Mouse (Mus musculus): ENCODE measurements around the gene Shc4. TPM values are rescaled to one million over a fixed set of nuclear protein-coding genes. Genes with fewer than 3 reads are reported as not detected.

The Shc4 gene
- polyA plus RNA-seq, 1 experiment from 2014 or later: 0.26 TPM

GRCm38 (mm10) chr2:125696219-125696618, 27.7 kb downstream of the Shc4 start:
- 48% methylated on average over 2 of the region's 2 CpGs for WGBS (ENCODE audit: insufficient replicate concordance)
- no peaks in the 10 kb centered on the region for H3K36me3 ChIP-seq (replicated peaks; ENCODE audit: insufficient read depth, low read length)
- TF ChIP-seq CTCF (IDR thresholded peaks at IDR 0.05; ENCODE audit: low read depth): no peak
- no peak for TF ChIP-seq EP300 (IDR thresholded peaks at IDR 0.05; ENCODE audit: low read depth)
- ATAC-seq (no peak), DNase-seq (peak; percentile 27)
- H3K4me1 ChIP-seq (ENCODE audit: insufficient read depth): no peaks in the 10 kb centered on the region
- H3K4me3 ChIP-seq (ENCODE audit: low read depth, low read length): no peak overlapping the region
- no peaks in the 10 kb centered on the region for H3K27me3 ChIP-seq (ENCODE audit: insufficient read depth, low read length)
- no peak overlapping the region for H3K9ac ChIP-seq (replicated peaks)
- no peak overlapping the region for H3K4me2 ChIP-seq (ENCODE audit: low read depth, low read length)
- H3K9me3 ChIP-seq (ENCODE audit: low read length): no peaks in the 10 kb centered on the region
- no peak overlapping the region for H3K27ac ChIP-seq (ENCODE audit: low read depth)

DNA sequence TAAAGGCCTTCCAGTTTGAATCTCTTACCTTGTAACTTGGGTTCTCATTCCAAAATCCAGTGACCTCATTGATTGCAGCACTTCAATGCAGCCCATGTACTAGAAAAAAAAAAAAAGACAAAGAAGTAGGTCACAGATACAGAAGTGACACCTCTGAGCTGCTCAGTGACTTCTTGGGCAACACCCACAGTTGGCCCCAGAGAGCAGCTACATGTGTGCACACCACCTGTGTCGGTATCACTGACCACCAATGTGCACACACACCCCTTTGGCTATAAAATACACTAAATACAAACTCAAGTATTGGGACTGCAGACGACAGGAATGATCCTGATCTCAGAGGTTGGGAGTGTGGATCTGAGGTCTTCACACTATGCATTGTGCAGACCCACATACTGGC, 29.1 kb downstream of the Shc4 start:
- no peak overlapping the region for H3K9ac ChIP-seq (replicated peaks)
- no peak overlapping the region for H3K4me3 ChIP-seq (ENCODE audit: low read depth, low read length)
- no peaks in the 10 kb centered on the region for H3K27me3 ChIP-seq (ENCODE audit: insufficient read depth, low read length)
- no peaks in the 10 kb centered on the region for H3K36me3 ChIP-seq (replicated peaks; ENCODE audit: insufficient read depth, low read length)
- no peaks in the 10 kb centered on the region for H3K9me3 ChIP-seq (ENCODE audit: low read length)
- H3K4me2 ChIP-seq (ENCODE audit: low read depth, low read length): no peak overlapping the region
- TF ChIP-seq CTCF (IDR thresholded peaks at IDR 0.05; ENCODE audit: low read depth) (no peak), EP300 (IDR thresholded peaks at IDR 0.05; ENCODE audit: low read depth) (no peak)
- WGBS (ENCODE audit: insufficient replicate concordance): 66% methylated on average over 2 of the region's 2 CpGs
- no peak for ATAC-seq
- no peak overlapping the region for H3K27ac ChIP-seq (ENCODE audit: low read depth)
- DNase-seq: no peak
- no peaks in the 10 kb centered on the region for H3K4me1 ChIP-seq (ENCODE audit: insufficient read depth)

GRCm38 (mm10) chr2:125692010-125692409, 31.9 kb downstream of the Shc4 start:
- Histone ChIP-seq H3K4me1 (ENCODE audit: insufficient read depth) (no peaks in the 10 kb centered on the region), H3K36me3 (replicated peaks; ENCODE audit: insufficient read depth, low read length) (no peaks in the 10 kb centered on the region), H3K4me3 (ENCODE audit: low read depth, low read length) (no peak overlapping the region), H3K9me3 (ENCODE audit: low read length) (no peaks in the 10 kb centered on the region), H3K9ac (replicated peaks) (no peak overlapping the region), H3K27ac (ENCODE audit: low read depth) (no peak overlapping the region), H3K27me3 (ENCODE audit: insufficient read depth, low read length) (no peaks in the 10 kb centered on the region), H3K4me2 (ENCODE audit: low read depth, low read length) (no peak overlapping the region)
- DNase-seq (no peak), ATAC-seq (no peak)
- WGBS (ENCODE audit: insufficient replicate concordance): 34% methylated on average over 2 of the region's 2 CpGs
- no peak for TF ChIP-seq CTCF (IDR thresholded peaks at IDR 0.05; ENCODE audit: low read depth)
- no peak for TF ChIP-seq EP300 (IDR thresholded peaks at IDR 0.05; ENCODE audit: low read depth)

- H3K4me2 ChIP-seq (ENCODE audit: low read depth, low read length): no peak overlapping the region
- DNase-seq: no peak
- TF ChIP-seq EP300 (IDR thresholded peaks at IDR 0.05; ENCODE audit: low read depth) (no peak), CTCF (IDR thresholded peaks at IDR 0.05; ENCODE audit: low read depth) (no peak)
- H3K27me3 ChIP-seq (ENCODE audit: insufficient read depth, low read length): no peaks in the 10 kb centered on the region
- peaks cover 4% of the 10 kb centered on the region; the same call in 1 of the 2 replicates for H3K4me1 ChIP-seq (ENCODE audit: insufficient read depth)
- WGBS (ENCODE audit: insufficient replicate concordance): 70% methylated on average over 9 of the region's 9 CpGs
- no peak overlapping the region for H3K9ac ChIP-seq (replicated peaks)
- H3K9me3 ChIP-seq (ENCODE audit: low read length): no peaks in the 10 kb centered on the region
- H3K27ac ChIP-seq (ENCODE audit: low read depth): no peak overlapping the region
- H3K4me3 ChIP-seq (ENCODE audit: low read depth, low read length): no peak overlapping the region
- ATAC-seq: no peak
- H3K36me3 ChIP-seq (replicated peaks; ENCODE audit: insufficient read depth, low read length): no peaks in the 10 kb centered on the region
Measured at GRCm38 (mm10) chr2:125685441-125686150, 38.4 kb downstream of the Shc4 start.

DNA sequence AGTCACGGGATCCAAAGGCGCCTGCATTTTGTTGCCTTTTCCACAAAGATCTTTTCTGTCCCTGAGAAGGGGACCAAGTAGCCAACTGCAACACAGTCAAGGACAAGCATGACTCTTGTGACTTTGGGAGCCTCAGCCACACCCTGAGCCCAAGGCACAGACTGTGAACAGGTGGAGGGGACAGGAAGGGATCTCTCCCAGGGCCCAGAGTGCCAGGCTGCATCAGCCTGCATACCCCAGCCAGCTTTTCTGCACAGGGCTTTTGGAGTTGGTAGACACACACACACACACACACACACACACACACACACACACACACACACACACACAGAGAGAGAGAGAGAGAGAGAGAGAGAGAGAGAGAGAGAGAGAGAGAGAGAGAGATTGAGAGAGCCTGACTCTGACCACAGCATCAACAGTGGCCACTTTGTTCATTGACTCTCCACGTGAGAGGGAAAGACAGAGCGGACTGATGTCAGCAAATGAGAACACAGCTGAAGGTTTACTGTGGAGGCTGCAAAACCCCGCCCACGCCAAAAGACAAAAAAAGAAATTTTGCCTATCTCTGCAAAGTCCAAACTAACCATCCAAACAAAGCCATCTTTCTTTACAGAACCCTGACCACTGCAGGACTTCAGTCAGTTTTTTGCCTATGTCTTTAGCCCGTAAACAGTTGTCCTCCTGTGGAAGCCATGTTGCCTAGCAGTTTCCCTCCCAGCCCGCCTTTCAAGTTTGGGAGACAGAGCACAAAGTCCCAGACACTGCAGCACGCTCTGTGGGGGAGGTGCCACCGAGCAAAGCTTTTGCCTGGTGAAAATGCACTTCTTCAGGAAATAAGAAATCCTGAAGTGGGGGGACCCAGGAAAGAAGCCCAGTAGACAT, 39.1 kb downstream of the Shc4 start:
- Histone ChIP-seq H3K27ac (ENCODE audit: low read depth) (no peak overlapping the region), H3K27me3 (ENCODE audit: insufficient read depth, low read length) (no peaks in the 10 kb centered on the region), H3K9ac (replicated peaks) (no peak overlapping the region), H3K9me3 (ENCODE audit: low read length) (no peaks in the 10 kb centered on the region), H3K4me1 (ENCODE audit: insufficient read depth) (peaks cover 4% of the 10 kb centered on the region; the same call in 1 of the 2 replicates), H3K4me3 (ENCODE audit: low read depth, low read length) (no peak overlapping the region), H3K4me2 (ENCODE audit: low read depth, low read length) (no peak overlapping the region), H3K36me3 (replicated peaks; ENCODE audit: insufficient read depth, low read length) (no peaks in the 10 kb centered on the region)
- 56% methylated on average over 10 of the region's 10 CpGs for WGBS (ENCODE audit: insufficient replicate concordance)
- ATAC-seq (no peak; the same call in 1 of the 2 replicates), DNase-seq (no peak)
- TF ChIP-seq EP300 (IDR thresholded peaks at IDR 0.05; ENCODE audit: low read depth): no peak
- TF ChIP-seq CTCF (IDR thresholded peaks at IDR 0.05; ENCODE audit: low read depth): no peak

GRCm38 (mm10) chr2:125683895-125684294, 40.1 kb downstream of the Shc4 start:
- Histone ChIP-seq H3K36me3 (replicated peaks; ENCODE audit: insufficient read depth, low read length) (no peaks in the 10 kb centered on the region), H3K9me3 (ENCODE audit: low read length) (no peaks in the 10 kb centered on the region), H3K9ac (replicated peaks) (no peak overlapping the region), H3K4me3 (ENCODE audit: low read depth, low read length) (no peak overlapping the region), H3K27ac (ENCODE audit: low read depth) (no peak overlapping the region), H3K4me2 (ENCODE audit: low read depth, low read length) (no peak overlapping the region), H3K27me3 (ENCODE audit: insufficient read depth, low read length) (no peaks in the 10 kb centered on the region), H3K4me1 (ENCODE audit: insufficient read depth) (peaks cover 4% of the 10 kb centered on the region; the same call in 1 of the 2 replicates)
- TF ChIP-seq EP300 (IDR thresholded peaks at IDR 0.05; ENCODE audit: low read depth) (no peak), CTCF (IDR thresholded peaks at IDR 0.05; ENCODE audit: low read depth) (no peak)
- 53% methylated on average over 7 of the region's 7 CpGs for WGBS (ENCODE audit: insufficient replicate concordance)
- DNase-seq (peak; percentile 22), ATAC-seq (no peak; the same call in 1 of the 2 replicates)

Measured in liver, postnatal 0 days (tissue).